Mouse (Mus musculus): ENCODE results near the gene Cerkl.

GRCm38 (mm10) chr2:79453901-79454781, 2.4 kb downstream of the Cerkl start:
- TF ChIP-seq CTCF (IDR thresholded peaks at IDR 0.05; ENCODE audit: insufficient read depth, low read length) (no peak), POLR2A (IDR thresholded peaks at IDR 0.05; ENCODE audit: borderline replicate concordance, extremely low read depth, low read depth, low read length) (no peak)

Data from lung, adult 2 months (tissue).